Mouse (Mus musculus) layer of hippocampus, adult 11-12 months (tissue): Measurements from ENCODE around the gene Olfr655.

ENCODE experiments used
- DNase-seq: peaks from one replicate; pipeline ENCODE4 v3.0.0; 2022; ENCODE audit warnings: low spot score

The Olfr655 gene

GRCm38 (mm10) chr7:104601679-104602078, at the start of gene Olfr655:
Gene Olfr655, minus strand, starts transcription at chr7:104601779.
- no peak for DNase-seq

GRCm38 (mm10) chr7:104646841-104647482, 45.4 kb upstream of the Olfr655 start, which contains the start of gene Olfr658:
Gene Olfr658, minus strand, starts transcription at chr7:104647305.
- peak; percentile 14 for DNase-seq

- no peak for DNase-seq
These were observed 22.9 kb upstream of the Olfr655 start, which contains the start of gene Olfr657 for GRCm38 (mm10) chr7:104624494-104624893. Gene Olfr657, plus strand, starts transcription at chr7:104624794.

DNA sequence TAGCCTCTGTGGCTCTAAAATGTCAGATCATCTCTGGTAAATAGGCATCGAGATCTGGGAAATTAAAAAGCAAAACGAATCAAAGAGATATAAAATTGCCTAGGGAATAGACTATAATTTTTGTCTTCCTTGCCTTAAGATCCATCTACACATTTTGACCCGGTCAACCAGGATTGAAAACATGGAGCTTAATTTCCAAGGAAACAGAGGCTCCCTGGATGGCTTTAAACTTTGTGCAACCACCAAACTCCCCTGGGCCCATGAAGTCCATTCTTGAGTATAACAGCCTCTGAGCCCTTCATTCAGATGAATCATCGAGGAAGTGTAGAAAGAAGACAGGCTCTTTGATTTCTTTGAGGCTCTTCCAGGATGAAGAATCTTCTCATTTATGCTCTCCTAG, 12.1 kb upstream of the Olfr655 start, which contains the start of gene Olfr656:
Gene Olfr656, plus strand, starts transcription at position 301 of the 400 bp plus-strand sequence.
- no peak for DNase-seq

DNA sequence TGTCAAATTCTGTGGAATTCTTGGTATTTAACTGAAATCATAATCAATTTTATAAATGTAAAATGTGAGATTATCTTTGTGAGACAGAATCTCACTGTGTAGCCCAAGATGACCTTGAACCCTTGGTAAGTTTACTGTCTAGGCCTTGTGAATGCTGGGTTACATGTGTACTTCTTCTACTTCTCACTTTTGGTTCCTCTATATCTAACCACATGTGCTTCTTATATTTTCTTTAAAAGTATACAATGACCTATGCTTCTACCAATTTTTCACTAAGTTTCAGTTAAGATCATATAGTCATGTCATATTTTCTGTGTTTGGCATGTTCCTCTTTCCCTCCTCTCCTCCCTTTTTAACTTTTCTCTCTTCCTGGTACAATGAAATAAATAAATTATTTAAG, 3.1 kb upstream of the Olfr655 start:
- no peak for DNase-seq

DNA sequence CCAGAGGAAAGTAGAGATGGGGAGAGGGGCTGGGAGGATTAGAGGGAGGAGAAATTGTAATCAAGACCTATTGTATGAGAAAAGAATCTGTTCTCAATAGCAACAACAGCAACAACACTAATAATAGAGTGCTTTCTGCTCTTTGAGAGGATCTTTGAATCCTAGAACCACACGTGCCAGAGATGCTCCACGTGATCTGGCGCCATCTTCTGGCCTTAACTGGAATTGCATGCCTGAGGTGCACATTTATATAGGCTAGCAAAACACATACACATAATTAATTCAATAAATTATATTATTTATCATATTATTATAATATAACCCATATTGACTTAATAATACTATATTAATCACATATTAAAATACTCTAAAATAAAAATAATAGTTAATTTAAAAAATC, 1.6 kb upstream of the Olfr655 start:
- no peak for DNase-seq

GRCm38 (mm10) chr7:104588274-104588673, 13.3 kb downstream of the Olfr655 start:
- DNase-seq, result no peak

DNA sequence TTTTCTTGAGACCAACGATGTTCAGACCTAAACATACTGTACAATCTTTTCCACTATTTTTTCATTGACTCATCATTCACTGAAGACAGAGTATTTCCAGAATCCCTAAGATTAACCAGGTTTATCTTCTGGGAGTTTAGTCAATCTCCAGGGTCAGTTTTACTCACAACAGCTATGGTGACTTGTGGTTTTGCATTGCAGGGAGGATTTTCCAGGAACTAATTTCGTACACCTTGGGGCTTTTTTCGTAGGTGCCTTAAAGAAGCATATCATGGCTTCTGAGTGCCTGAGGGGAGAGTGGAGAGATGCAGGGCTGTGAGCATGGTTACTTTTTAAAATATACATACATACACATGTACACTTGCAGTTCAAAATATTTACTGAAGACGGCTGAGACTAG, 14.9 kb downstream of the Olfr655 start, which contains the start of gene Olfr654:
Gene Olfr654, plus strand, starts transcription at position 301 of the 400 bp plus-strand sequence.
- no peak for DNase-seq

GRCm38 (mm10) chr7:104581429-104581828, 20.1 kb downstream of the Olfr655 start:
- DNase-seq, result no peak

DNA sequence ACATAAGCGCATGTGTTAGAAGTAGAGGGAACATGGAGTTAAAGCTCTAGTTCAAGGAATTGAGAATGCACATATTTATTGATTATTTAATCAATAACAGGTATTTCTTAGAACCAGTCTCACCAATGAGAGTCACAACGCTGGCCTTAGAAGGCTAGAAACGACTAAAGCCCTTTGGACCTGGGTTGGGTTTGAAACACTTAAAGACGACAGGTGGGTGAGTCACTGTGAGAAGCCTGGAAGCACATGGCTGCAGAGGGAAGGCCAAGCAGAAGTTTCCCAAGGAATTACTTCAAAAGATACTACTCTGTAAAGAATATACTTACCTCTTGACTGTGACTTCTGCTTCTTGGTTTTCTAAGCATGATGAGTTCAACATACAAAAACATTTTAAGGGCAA, 20.7 kb downstream of the Olfr655 start:
- no peak for DNase-seq

GRCm38 (mm10) chr7:104577014-104577413, 24.6 kb downstream of the Olfr655 start, which contains the start of gene Olfr653:
Gene Olfr653, plus strand, starts transcription at chr7:104577314.
- no peak for DNase-seq

GRCm38 (mm10) chr7:104560601-104561000, 41.0 kb downstream of the Olfr655 start, which contains the start of gene Olfr652:
Gene Olfr652, plus strand, starts transcription at chr7:104560901.
- no peak for DNase-seq

GRCm38 (mm10) chr7:104552700-104553099, 48.9 kb downstream of the Olfr655 start:
- DNase-seq, result no peak

GRCm38 (mm10) chr7:104549833-104550232, 51.7 kb downstream of the Olfr655 start, which contains the start of gene Olfr651:
Gene Olfr651, plus strand, starts transcription at chr7:104550133.
- no peak for DNase-seq
